Mouse (Mus musculus): ENCODE results near the gene Cpm. TPM values are rescaled to one million over a fixed set of nuclear protein-coding genes. Genes with fewer than 3 reads are reported as not detected.

The Cpm gene
- polyA plus RNA-seq, 2 experiments = 3.9 to 9.1 TPM

DNA sequence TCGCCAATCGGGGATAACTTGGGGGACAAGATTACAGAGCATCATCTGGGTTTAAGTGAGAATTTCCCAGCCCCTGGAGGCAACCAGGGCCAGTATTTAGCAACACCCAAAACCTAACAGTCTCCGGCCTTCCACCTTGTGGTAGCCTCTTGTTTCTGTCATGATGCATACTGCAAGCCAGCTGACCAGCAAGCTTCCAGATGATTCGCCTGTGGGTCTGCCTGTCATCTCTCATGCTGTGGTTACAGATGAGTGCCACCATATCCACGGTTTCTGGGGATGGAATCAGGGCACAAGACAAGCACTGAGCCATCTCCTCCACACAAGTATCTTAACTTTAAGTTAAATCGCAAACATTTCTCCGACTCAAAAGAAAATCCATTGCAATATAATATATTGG lies 58.3 kb downstream of the Cpm start:
- H3K9me3 ChIP-seq (ENCODE audit: control insufficient read depth, low read length) = no peaks in the 10 kb centered on the region
- WGBS (ENCODE audit: insufficient replicate concordance) = 80% methylated on average over 7 of the region's 7 CpGs
- no peak overlapping the region for H3K4me2 ChIP-seq (ENCODE audit: low read depth)
- ATAC-seq (ENCODE audit: insufficient read depth) (no peak), DNase-seq (ENCODE audit: low read depth in 3 of 3, low spot score in 3 of 3) (no peak)
- H3K27me3 ChIP-seq (ENCODE audit: control insufficient read depth, insufficient read depth, low read length) = no peaks in the 10 kb centered on the region
- no peak overlapping the region for H3K4me3 ChIP-seq (ENCODE audit: insufficient read depth in 1 of 2, low read depth in 2 of 2, low read length in 2 of 2)
- TF ChIP-seq EP300 (IDR thresholded peaks at IDR 0.05; ENCODE audit: low read depth) = no peak
- no peak for TF ChIP-seq CTCF (IDR thresholded peaks at IDR 0.05; ENCODE audit: low read depth)
- peaks cover 34% of the 10 kb centered on the region for H3K36me3 ChIP-seq (replicated peaks; ENCODE audit: control insufficient read depth, insufficient read depth, low read depth)
- H3K27ac ChIP-seq = no peak overlapping the region
- H3K4me1 ChIP-seq (replicated peaks; ENCODE audit: control insufficient read depth in 2 of 2, insufficient read depth in 2 of 2, low read length in 1 of 2) = no peaks in the 10 kb centered on the region
- no peak overlapping the region for H3K9ac ChIP-seq (replicated peaks)

DNA sequence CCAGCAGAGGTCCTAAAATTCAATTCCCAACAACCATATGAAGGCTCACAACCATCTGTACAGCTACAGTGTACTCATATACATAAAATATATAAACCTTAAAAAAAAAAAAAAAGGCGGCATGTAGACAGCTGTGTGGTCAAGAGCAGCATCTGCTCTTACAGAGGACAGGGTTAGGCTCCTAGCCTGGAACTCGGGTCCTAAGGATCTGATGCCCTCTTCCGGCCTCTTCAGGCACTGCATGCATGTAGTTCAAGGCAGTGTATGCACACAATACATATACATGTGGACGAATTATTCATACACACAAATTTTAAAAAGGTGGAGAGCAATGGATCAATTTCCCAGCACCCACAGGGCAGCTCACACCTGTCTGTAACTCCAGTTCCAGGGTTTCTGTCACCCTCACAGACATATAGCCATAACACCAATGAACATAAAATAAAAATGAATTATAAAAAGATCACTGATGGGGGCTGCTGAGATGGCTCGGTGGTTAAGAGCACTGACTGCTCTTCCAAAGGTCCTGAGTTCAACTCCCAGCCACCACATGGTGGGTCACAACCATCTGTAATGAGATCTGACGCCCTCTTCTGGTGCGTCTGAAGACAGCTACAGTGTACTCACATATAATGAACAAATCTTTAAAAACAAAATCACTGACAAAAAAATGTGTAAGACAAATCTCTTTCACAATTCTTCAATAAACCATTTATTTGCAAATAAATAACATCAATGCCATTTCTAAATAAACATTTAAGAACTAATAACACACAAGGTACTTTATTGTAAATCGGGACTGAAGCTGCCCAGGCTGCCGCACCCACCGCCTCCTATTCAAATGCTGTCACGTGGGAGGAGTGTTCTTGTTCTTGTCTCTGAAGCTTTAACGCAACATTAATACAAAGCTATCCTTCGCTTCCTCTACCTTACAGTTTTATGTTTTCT lies 59.2 kb downstream of the Cpm start:
- H3K9me3 ChIP-seq (ENCODE audit: control insufficient read depth, low read length) = no peaks in the 10 kb centered on the region
- 76% methylated on average over 13 of the region's 13 CpGs for WGBS (ENCODE audit: insufficient replicate concordance)
- H3K4me2 ChIP-seq (ENCODE audit: low read depth) = no peak overlapping the region
- peak; percentile 67 for TF ChIP-seq CTCF (IDR thresholded peaks at IDR 0.05; ENCODE audit: low read depth)
- TF ChIP-seq EP300 (IDR thresholded peaks at IDR 0.05; ENCODE audit: low read depth) = no peak
- H3K27ac ChIP-seq = no peak overlapping the region
- no peak overlapping the region for H3K4me3 ChIP-seq (ENCODE audit: insufficient read depth in 1 of 2, low read depth in 2 of 2, low read length in 2 of 2)
- peaks cover 40% of the 10 kb centered on the region for H3K36me3 ChIP-seq (replicated peaks; ENCODE audit: control insufficient read depth, insufficient read depth, low read depth)
- DNase-seq (ENCODE audit: low read depth in 3 of 3, low spot score in 3 of 3) (no peak), ATAC-seq (ENCODE audit: insufficient read depth) (peak; percentile 55)
- H3K4me1 ChIP-seq (replicated peaks; ENCODE audit: control insufficient read depth in 2 of 2, insufficient read depth in 2 of 2, low read length in 1 of 2) = no peaks in the 10 kb centered on the region
- no peak overlapping the region for H3K9ac ChIP-seq (replicated peaks)
- no peaks in the 10 kb centered on the region for H3K27me3 ChIP-seq (ENCODE audit: control insufficient read depth, insufficient read depth, low read length)

DNA sequence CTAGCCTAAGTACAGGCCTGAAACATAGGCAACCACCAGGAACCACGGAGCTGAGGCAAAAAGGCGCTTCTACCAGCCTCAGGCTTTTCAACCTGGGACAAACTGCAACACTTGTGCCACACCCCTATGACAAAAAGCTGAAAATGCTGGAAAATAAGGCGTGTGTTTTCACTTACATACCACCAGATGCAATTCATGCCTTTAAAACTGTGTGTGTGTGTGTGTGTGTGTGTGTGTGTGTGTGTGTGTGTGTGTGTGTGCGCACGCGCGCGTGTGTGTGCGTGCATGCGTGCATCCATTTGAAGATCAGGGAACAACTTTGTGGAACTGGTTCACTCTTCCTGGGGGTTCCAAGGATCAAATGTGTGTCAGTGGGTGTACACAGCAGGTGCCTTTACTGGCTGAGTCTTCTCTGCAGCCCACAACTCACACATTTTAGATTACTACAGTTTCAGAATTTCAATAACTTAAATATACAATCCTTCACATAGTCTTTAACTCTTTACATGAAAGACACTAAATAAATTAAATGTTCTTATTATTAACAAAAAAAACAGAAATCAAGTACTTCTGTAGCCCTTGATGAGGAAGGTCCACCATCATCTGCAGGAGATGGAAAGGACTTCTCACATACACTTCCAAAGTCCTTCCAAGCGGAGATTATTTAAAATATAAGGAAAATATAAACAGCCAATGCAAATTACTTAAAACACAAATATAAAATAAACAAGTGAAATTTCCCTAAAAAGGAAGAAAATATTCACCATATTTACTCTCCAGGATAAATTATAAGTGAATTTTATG lies 60.2 kb downstream of the Cpm start:
- WGBS (ENCODE audit: insufficient replicate concordance) = 92% methylated on average over 11 of the region's 11 CpGs
- peaks cover 47% of the 10 kb centered on the region for H3K36me3 ChIP-seq (replicated peaks; ENCODE audit: control insufficient read depth, insufficient read depth, low read depth)

DNA sequence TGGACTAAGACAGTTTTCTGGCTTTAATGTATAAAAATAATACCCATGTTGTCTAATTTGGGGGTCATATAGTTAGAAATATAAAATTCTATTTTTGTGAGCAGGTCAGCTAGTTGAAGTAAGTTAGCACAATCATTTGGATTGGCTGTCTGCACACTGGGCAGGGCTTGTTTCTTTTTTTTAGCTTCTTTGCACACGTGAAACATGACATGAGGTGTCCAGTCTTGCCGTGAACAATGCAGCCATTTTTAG lies 60.7 kb downstream of the Cpm start:
- Histone ChIP-seq H3K27ac (no peak overlapping the region), H3K4me1 (replicated peaks; ENCODE audit: control insufficient read depth in 2 of 2, insufficient read depth in 2 of 2, low read length in 1 of 2) (no peaks in the 10 kb centered on the region), H3K4me3 (ENCODE audit: insufficient read depth in 1 of 2, low read depth in 2 of 2, low read length in 2 of 2) (no peak overlapping the region), H3K9ac (replicated peaks) (no peak overlapping the region), H3K27me3 (ENCODE audit: control insufficient read depth, insufficient read depth, low read length) (no peaks in the 10 kb centered on the region), H3K36me3 (replicated peaks; ENCODE audit: control insufficient read depth, insufficient read depth, low read depth) (peaks cover 52% of the 10 kb centered on the region), H3K9me3 (ENCODE audit: control insufficient read depth, low read length) (no peaks in the 10 kb centered on the region), H3K4me2 (ENCODE audit: low read depth) (no peak overlapping the region)
- DNase-seq (ENCODE audit: low read depth in 3 of 3, low spot score in 3 of 3) (no peak), ATAC-seq (ENCODE audit: insufficient read depth) (no peak)
- WGBS (ENCODE audit: insufficient replicate concordance) = 83% methylated on average over 2 of the region's 2 CpGs
- no peak for TF ChIP-seq CTCF (IDR thresholded peaks at IDR 0.05; ENCODE audit: low read depth)
- no peak for TF ChIP-seq EP300 (IDR thresholded peaks at IDR 0.05; ENCODE audit: low read depth)

More for the DNA sequence above, 60.2 kb downstream of the Cpm start:
- Histone ChIP-seq H3K9ac (replicated peaks) (no peak overlapping the region), H3K27me3 (ENCODE audit: control insufficient read depth, insufficient read depth, low read length) (no peaks in the 10 kb centered on the region), H3K27ac (no peak overlapping the region), H3K4me2 (ENCODE audit: low read depth) (no peak overlapping the region), H3K4me3 (ENCODE audit: insufficient read depth in 1 of 2, low read depth in 2 of 2, low read length in 2 of 2) (no peak overlapping the region), H3K9me3 (ENCODE audit: control insufficient read depth, low read length) (no peaks in the 10 kb centered on the region), H3K4me1 (replicated peaks; ENCODE audit: control insufficient read depth in 2 of 2, insufficient read depth in 2 of 2, low read length in 1 of 2) (no peaks in the 10 kb centered on the region)
- TF ChIP-seq EP300 (IDR thresholded peaks at IDR 0.05; ENCODE audit: low read depth) = no peak
- TF ChIP-seq CTCF (IDR thresholded peaks at IDR 0.05; ENCODE audit: low read depth) = no peak
- DNase-seq (ENCODE audit: low read depth in 3 of 3, low spot score in 3 of 3) (no peak), ATAC-seq (ENCODE audit: insufficient read depth) (no peak)

DNA sequence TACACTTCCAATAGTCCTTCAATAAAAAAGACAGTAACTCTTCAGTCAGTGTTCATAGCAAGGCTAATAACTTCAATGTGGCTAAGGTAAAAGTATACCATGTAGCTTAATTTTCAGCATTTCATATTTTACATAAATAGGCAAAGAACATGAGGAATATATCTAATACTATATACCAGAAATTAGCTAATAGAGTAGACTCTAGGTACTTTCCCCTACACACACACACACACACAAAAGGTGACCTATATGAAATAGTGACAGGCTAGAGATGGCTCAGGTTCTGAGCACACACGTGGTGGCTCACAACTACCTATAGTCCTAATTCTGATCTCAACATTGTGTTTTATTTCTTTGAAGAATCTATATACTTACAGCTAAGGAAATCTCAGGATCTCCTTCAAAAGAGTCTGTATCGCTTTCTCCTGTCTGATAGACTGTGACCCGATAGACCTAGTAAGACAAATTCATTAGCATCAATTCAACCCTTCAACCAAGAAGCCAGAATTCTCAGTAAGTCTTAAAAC lies 61.5 kb downstream of the Cpm start:
- Histone ChIP-seq H3K27ac (no peak overlapping the region), H3K4me3 (ENCODE audit: insufficient read depth in 1 of 2, low read depth in 2 of 2, low read length in 2 of 2) (no peak overlapping the region), H3K9me3 (ENCODE audit: control insufficient read depth, low read length) (no peaks in the 10 kb centered on the region), H3K36me3 (replicated peaks; ENCODE audit: control insufficient read depth, insufficient read depth, low read depth) (peaks cover 60% of the 10 kb centered on the region), H3K4me2 (ENCODE audit: low read depth) (no peak overlapping the region), H3K9ac (replicated peaks) (no peak overlapping the region), H3K4me1 (replicated peaks; ENCODE audit: control insufficient read depth in 2 of 2, insufficient read depth in 2 of 2, low read length in 1 of 2) (no peaks in the 10 kb centered on the region), H3K27me3 (ENCODE audit: control insufficient read depth, insufficient read depth, low read length) (no peaks in the 10 kb centered on the region)
- no peak for TF ChIP-seq CTCF (IDR thresholded peaks at IDR 0.05; ENCODE audit: low read depth)
- no peak for TF ChIP-seq EP300 (IDR thresholded peaks at IDR 0.05; ENCODE audit: low read depth)
- DNase-seq (ENCODE audit: low read depth in 3 of 3, low spot score in 3 of 3) = no peak
- no peak for ATAC-seq (ENCODE audit: insufficient read depth)
- 85% methylated on average over 3 of the region's 3 CpGs for WGBS (ENCODE audit: insufficient replicate concordance)

All from liver, embryonic 14.5 days (tissue).